Mouse (Mus musculus) MN1 (cell line): Measurements from ENCODE around the gene Stag2.
A peak's percentile ranks its signal among the peaks of the same experiment; 100 is the strongest.

Experiments
- DNase-seq: peaks from one replicate; pipeline ENCODE4 v3.0.0-alpha.2; 2016; ENCODE audit warnings: low spot score

The Stag2 gene

GRCm38 (mm10) chrX:42250342-42250741 is 101.2 kb downstream of the Stag2 start:
- DNase-seq, result no peak

GRCm38 (mm10) chrX:42272713-42273112 is 123.6 kb downstream of the Stag2 start:
- peak; percentile 5 for DNase-seq

GRCm38 (mm10) chrX:42290215-42290614 is 141.1 kb downstream of the Stag2 start:
- DNase-seq, result peak; percentile 33

- DNase-seq, result no peak
Observed at GRCm38 (mm10) chrX:42315231-42315630, 166.1 kb downstream of the Stag2 start.

- DNase-seq, result no peak
Observed at GRCm38 (mm10) chrX:42320424-42320823, 171.3 kb downstream of the Stag2 start.

- no peak for DNase-seq
Observed at GRCm38 (mm10) chrX:42321200-42321773, 172.2 kb downstream of the Stag2 start.

GRCm38 (mm10) chrX:42324848-42325247 is 175.7 kb downstream of the Stag2 start:
- no peak for DNase-seq
